Mouse (Mus musculus) ES-CJ7 (cell line): ENCODE results near the gene Trim37.
"Not testable (repeated sequence)": the region's sequence is repeated elsewhere in the genome, so short reads cannot be mapped to it uniquely, and the experiment has no call there.

Experiments used
- DNase-seq: peaks from one replicate; pipeline ENCODE4 v3.0.0; 2011; ENCODE audit warnings: low read depth, low spot score

The Trim37 gene

DNA sequence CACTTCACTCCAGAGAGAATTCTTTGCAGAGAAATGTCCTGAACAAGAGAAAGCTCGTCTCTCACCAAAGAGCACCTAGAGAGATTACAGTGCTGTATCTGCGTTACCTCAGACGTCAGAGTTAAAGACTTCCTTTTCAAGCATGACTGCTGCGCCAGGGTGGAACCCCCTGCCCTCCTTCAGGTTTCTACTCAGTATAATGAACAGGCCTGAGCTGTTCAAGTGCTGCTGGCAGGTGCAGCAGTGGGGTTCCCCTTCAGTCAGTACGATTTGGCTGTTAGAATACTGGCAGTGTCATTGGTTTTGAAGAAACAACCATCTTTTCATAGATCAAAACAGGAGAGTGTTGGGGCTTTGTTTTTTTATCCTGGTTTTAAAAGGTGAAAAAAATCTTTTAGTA is 100.2 kb downstream of the Trim37 start:
- no peak for DNase-seq

DNA sequence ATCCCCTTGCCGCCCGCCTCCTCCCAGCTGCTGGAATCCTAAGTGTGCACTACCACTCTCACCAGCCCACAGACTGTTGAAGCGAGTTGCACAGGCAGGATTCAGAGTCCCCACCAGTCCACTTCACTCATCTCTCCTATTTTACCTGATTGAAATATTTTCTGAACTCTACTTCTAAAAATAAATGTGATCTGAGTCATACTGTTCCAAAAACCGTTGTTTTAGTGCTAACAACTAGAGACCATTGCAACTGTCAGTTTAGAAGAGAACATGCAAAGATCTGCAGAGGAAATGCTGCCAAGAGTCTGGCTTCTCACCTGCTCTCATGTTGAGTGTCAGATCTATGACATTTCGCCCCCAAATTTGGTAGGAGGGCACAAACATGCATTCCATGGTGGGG is 106.5 kb downstream of the Trim37 start:
- no peak for DNase-seq

DNA sequence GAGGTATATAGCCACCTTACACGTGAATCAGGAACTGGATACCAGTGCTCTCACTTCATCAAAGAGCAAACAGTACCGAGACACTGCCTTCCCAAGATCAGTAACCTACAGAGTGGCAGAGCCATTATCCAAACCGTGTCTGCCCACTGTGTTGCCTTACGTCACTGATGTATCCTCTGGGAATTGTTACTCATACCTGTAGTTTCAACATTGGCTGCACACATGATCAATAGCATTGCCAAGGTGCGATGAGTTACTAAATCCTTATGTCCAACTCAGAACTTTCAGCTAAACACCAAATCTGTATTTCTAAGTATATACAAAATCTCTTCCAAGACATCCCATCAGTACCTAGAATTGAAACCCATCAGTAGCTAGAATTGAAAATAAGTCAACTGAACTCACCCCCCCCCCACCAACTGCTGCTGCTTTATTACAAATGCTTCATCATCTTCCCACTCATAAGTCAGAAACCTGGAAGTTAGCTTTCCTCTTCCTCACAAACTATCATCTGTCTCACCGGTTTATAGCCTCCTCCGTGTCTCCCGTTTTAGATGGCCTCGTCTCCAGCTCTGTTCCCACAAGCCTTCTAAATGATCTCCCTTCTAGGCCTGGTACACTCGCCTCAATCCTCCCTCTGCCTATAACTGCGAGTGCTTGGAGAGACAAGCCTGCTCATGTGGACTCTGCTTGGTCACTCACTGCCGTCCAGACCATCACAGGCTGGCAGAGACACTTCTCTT is 108.0 kb downstream of the Trim37 start:
- DNase-seq, result no peak

DNA sequence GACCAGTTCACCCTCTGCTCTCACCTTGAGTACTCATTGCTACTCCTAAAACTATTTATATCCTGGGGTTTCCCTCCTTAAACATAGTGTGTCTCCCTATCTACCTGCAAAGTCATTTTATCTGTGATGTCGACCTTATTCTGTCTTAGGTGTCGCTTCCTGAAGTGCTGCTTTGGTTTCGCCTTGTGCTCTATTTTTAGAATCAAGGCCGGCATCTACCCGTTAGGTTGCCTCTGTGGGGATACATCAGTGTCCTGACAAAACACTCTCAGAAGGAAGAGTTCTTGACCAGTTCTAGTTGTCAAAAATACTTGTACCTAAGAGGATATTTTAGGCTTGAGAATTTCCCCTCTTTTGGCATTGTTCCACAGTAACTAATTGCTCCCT is 108.6 kb downstream of the Trim37 start:
- no peak for DNase-seq

DNA sequence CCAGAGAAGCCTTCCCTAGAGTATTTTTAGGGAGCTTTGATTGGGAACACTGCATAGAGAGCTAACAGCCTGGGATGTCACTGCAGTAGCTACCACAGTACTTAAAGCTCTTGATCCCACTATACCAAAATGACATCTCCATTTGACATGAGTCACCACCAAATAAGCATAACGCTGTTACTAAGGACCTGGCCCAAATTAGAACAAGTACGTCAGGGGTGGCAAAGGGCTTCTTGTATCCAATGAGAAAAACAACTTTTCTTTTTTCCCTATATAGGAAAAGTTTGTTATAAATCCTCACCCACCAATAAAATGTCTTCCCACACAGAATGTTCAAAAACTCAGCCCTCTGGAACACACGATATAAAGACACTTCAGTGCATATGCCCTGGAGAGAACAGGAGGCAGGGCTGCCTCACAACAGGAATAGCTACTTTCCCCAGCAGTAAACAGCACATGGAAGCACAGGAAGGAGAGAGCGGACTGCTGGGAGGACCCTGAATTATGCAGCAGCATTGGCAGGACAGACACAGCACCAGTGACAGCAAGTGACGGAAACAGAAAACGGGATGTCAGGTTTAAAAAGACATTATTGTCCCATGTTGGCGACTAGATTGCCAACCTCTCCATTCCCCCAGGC is 112.1 kb downstream of the Trim37 start:
- DNase-seq, result no peak

DNA sequence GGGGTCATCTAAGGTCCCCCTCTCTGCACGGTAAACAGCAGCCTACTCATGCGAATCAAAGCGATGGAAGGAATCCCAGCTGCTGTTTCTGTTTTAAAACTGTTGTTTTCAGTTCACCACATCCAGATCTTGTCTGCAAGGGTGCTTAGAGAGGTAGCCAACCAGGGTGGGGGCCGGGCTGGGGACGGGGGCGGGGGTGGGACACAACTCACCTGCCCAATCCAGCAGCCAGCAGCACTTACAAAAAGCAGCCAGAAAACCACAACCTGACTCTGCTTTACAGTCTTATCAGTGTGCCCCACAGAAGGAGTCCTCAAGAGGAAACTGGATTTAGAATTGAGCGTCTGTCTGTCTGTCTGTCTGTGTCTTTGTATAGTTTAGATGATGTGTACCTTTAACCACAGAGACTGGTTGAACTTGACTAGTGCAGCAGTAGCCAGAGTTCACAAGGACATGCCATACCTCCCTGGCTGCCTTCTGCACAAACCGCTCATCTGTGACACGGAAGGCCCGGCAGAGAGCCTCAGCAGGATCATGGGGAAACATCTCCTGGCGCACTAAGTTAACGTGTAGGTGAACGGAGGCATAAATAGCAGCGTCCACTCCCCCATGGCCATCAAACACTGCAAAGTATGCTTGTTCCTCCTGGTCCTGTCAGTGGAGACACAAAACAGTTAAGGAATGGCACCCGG is 113.4 kb downstream of the Trim37 start:
- DNase-seq, result no peak

DNA sequence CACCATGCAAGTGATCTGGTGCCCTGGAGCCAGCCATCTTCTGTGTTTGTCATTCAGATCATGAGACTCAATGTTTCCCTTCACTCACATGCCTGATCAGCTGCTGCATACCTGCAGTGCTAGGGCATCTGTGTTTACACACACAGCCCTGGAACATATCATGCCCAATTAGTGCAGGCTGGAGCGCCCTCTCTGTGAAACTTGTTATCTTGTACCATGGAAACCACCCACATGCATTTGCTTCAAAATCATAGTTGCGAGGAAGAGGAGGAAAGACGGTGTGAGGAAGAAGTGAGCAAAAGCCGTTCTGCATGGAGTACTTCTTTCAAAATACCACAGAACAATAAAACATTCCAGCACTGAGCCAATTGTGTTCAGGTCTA is 113.9 kb downstream of the Trim37 start:
- DNase-seq, result no peak

DNA sequence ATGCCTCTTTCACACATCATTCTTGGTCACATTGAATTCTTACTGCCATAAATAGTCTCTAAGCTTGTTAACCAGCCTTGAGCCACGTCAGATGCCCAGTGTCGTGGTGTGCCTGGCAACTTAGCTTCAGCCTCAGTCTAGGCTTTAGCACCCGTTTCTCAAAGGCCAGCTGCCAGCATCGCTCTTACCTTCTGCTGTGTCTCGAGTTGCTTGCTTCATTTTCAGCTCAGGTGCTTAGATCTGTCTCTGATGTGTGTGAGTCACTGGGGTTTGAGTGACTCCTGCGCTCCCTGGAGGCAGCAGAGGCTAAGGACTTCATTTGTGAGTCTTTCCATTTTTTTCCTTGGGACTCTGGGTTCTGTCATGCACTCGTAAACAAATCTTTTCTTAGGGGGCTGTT is 114.4 kb downstream of the Trim37 start:
- DNase-seq, result no peak

DNA sequence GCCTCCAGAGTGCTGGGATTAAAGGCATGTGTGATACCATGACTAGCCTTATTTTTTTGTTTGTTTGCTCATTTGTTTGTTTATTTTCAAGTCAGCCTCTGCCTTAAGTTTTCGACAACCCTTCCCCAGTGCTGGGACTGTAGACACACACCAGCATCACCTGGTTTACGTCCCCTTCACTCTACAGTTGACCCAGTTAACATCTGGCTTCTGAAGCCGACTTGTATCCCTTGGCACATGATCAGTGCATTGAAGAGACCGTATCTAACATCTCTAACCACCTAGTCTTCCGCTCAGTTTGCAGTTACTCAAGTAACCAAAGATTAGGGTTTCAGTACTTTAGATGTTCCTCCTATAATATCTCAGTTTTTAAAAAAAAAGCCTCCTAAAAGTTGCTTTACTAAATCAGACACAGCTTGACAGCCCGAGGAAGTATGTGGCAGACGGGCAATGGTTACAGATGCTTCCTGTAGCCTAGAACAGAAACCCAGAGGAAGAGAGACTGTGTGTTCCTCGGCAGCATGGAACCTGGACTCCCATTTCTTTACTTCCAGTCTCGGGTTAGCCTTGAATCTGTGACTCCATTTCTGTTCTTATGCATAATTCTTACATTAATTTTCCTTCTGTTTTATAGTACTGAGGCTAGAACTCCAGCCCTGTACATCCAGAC is 118.4 kb downstream of the Trim37 start:
- no peak for DNase-seq

DNA sequence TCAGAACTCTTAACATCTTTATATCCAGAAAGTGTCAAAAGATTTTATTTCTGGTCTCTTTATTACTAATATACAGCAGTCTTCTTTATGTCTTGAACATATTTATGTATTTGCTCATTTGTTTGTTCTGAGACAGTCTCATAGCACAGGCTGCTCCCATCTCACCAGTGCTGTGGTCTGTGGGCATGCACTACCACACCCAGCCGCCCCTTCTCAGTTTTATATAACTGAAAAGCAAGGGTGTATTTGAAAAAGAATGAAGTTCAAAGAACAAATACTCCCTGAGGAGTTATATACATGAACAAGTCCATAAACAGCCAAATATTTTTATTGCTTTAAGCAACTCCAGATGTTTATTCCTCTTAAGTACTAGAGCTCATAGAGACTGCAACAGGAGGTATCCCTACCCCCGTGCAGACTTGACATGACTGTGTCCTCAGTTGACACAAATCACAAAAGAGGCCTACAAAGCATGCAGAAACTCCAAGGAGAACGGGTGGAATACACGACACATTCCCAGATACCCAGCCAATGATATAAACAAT is 119.3 kb downstream of the Trim37 start:
- no peak for DNase-seq

DNA sequence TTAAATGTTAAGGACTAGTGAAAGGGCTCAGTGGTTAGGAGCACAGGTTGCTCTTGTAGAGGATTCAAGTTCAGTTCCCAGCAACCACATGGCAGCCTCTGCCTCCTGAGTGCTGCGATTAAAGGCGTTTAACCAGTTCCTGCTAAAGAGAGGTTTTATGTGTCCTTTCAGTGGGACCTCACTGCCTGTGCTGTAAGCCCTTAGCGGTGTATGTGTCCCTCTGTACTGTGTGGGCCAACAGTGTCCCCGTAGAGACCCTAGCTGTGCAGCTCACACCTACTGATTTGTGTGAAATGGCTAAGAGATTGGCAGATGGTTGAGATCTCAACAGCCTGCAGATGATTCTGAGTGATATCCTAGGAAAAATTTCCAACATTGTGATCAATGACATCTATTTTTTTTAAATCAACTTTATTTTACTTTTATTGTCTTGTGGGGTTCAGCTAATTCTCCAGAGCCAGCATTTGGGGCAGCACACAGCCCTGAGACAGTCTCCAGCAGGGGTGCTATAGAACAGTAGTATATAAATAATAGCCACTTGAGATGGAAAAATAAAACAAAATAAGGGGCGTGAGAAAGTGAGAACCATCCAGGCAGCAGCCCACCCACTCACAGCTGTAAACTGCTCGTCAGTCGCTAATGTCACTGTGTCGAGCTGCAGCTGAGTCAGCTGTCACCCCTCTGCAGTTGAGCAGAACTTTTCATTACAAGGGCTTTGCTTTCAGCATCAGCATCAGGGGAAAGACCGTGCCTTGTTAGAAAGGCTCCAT is 120.0 kb downstream of the Trim37 start:
- DNase-seq, result no peak

DNA sequence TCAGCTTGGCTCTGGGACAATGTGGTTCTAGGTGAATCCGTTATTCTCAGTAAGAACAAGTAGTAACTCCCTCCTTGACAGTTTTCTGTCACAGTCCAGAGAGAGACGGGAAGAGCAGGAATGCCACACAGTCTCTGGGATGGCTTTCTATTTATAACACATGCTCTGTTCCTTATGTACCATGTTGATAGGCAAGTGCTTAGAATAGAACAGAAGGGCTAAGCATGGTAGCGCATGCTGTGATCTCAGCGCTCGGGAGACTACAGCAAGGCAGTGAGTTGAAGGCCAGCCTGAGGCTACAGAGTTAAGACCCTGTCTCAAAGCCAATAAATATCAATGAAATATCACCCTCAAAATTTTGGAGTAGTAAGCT is 120.6 kb downstream of the Trim37 start:
- DNase-seq, result no peak

DNA sequence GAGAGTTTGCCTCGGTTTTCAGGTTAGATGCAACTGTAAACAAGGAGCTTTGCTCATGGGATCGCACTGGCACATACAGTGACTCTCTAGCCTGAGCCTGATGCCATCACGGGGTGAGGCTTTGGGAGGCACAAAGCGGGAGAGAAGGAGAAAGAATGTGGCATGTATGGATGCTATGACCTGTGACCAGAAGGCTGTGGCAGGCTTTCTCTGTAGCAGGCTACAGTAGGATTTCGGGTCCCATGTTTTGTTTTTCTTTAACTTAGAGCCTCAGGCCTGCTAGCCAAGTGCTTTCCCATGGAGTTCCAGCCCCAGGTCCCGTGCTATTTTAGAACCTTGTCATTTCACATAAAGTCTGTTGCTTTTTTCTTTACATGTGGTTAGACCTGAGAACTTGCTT is 123.3 kb downstream of the Trim37 start:
- DNase-seq, result no peak

DNA sequence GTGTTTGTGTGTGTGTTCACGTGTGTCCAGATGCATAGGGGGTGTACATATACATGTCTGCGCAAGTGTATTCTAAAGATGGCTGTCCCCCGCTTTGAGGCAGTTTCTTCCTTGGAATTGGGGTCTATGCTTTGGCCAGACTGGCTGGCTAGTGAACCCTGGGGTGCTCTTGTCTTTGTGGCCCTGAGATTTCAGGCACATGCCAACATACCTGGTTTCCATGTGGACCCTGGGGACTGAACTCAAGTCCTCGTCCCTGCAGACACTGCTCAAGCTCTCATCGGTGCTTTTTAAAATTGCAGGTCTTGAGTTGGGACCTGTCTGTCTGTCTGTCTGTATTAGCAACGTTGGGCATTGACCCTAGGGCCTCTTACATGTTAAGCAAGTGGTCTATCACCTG is 126.4 kb downstream of the Trim37 start:
- DNase-seq, result no peak

DNA sequence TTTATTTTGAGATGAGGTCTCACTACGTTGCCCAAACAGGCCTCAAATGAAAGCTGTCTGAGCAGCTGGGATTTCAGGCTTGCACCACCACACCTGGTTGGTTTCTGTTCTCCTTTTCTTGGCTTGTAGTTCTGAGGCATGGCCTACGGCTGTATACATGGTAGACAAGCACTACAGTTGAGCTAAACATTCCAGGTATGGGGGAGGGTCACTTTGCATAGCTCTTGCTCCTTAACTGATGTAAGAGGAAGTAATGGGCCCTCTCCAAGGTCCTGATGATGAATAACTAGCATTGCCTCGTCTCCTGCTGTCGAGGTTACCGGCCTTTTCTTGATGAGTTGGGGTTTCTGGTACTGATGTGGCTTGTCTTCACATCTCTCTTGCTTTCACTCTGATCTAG is 127.3 kb downstream of the Trim37 start:
- DNase-seq, result peak; percentile 89

DNA sequence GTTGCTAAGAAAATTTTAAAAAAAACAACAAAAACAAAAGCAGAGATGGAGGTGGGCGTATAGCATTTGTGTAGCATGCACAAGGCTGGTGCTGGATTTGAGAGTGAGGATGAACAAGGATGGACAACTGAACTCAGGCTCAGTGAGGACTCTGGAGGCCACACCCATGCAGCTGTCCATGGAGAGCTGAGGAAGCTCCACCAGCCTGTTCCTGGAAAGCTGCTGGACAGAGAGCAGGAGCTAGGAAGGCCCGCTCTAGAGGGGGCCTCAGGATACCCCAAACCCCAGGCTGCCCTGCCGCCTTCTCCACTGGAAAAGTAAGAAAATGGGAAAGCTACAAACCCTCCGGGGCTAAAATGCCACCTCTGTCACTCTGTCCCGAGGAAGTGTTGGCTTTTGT is 130.4 kb downstream of the Trim37 start:
- no peak for DNase-seq

DNA sequence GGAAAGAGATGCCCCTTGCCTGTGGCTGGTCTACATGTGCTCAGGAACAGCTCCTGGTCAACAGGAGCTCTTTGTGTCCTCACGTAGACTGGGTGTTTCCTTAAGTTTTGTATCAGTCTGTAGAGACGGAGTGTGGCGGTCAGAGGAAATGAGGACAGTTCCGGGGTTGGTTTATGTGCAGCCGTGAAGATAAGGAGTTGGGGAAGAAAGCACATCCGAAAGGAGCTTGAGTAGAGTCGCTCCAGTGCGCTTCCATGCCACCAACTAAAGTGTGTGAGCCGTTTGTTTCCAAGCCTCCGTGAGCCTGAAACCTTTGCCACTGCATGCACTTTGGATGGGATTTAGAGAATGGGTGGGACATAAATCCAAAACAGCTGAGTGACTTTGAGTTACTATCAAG is 132.9 kb downstream of the Trim37 start:
- no peak for DNase-seq

DNA sequence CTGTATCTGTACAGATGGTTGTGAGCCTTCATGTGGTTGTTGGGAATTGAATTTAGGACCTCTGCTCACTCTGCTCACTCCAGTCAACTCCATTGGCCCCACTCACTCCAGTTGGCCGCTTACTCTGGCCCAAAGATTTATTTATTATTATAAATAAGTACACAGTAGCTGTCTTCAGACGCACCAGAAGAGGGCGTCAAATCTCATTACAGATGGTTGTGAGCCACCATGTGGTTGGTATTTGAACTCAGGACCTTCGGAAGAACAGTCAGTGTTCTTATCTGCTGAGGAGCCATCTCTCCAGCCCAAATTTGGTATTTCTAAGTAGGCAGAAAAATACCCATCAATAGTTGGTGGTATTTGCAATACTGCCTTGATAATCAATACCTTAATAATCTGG is 134.8 kb downstream of the Trim37 start:
- DNase-seq, result not testable (repeated sequence)

DNA sequence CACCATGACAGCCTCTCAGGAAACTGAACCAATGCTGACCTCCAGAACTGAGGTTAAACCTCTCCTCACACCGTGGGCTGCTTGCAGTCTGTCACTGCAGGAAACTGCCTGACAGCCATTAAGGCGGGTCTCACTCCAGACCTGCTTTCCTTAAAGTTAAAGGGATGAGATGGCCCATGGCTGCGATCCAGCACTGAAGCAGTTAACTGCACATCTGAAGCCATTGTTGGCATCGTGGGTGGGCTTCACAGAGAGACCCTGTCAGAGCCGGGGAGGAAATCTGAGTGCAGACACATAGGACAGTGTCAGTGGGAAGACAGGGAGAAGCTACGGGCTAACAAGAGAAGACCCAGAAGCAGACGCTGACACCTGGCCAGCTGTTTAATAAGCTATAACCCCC is 137.1 kb downstream of the Trim37 start:
- DNase-seq, result no peak

DNA sequence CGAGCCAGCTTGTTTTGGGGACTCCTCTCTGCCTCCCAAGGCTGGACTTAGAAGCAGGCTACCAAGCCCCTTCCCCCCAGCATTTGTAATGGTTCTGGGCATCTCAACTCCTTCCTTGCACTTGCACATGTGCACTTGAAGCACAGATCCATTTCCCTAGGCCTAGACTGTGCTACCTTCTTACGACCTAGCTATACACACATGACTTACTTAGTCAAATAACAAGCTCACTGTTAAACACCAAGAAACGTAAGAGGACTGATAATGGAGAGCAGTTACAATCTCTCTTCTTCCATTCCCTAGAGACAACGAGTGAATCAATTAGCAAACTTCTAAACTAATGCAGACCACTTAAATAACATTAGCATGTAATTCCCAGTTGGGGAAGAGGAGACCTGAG is 139.4 kb downstream of the Trim37 start:
- no peak for DNase-seq

DNA sequence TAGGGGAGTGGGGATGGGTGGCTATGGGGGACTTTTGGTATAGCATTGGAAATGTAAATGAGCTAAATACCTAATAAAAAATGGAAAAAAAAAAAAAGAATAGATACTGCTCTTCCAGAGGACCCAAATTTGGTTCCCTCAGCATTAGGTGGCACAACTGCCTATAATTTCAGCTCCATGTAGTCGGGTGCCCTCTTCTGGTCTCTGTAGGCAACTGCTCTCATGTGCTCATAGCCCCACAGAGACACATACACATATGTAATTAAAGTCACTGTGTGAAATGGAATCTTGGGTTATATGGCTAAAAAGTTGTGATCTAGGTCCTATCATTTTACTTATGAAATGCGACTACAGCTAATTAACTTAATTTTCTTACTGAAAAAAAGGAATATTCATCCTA is 141.9 kb downstream of the Trim37 start:
- DNase-seq, result peak; percentile 52
